Mouse (Mus musculus) neural tube, embryonic 11.5 days (tissue): ENCODE measurements around the gene Mid1. TPM values are rescaled to one million over a fixed set of nuclear protein-coding genes. Genes with fewer than 3 reads are reported as not detected.

ENCODE experiments used
- ATAC-seq: fragments of 200-750 bp; cut with Nextera tagmentation; 2 replicates; pipeline ENCODE4 v1.8.0; 2017; ENCODE audit warnings: moderate number of reproducible peaks, mild to moderate bottlenecking, moderate TSS enrichment, moderate library complexity; ENCODE audit not compliant: insufficient read depth, low FRiP score, low TSS enrichment
- DNase-seq: peaks from one replicate; pipeline ENCODE4 v3.0.0-alpha.2; 2015; ENCODE audit warnings: low spot score
- H3K27ac ChIP-seq: fragments of 300-500 bp; sonication (generic); 2 replicates; pipeline ENCODE4 v1.5.1; 2014; ENCODE audit warnings: low read depth, mild to moderate bottlenecking, low read length
- H3K27me3 ChIP-seq: fragments of 300-500 bp; sonication (generic); 2 replicates; pipeline ENCODE4 v1.6.1; 2014; ENCODE audit warnings: mild to moderate bottlenecking, low read length, mixed read lengths; ENCODE audit not compliant: control insufficient read depth, insufficient read depth
- H3K36me3 ChIP-seq: fragments of 300-500 bp; sonication (generic); 2 replicates; pipeline ENCODE4 v1.6.1; 2014; ENCODE audit warnings: mild to moderate bottlenecking, low read length, moderate library complexity, mixed read lengths; ENCODE audit not compliant: control insufficient read depth, insufficient read depth
- H3K4me1 ChIP-seq: fragments of 300-500 bp; sonication (generic); 2 replicates; pipeline ENCODE4 v1.6.1; 2014; ENCODE audit warnings: low read length, mixed read lengths; ENCODE audit not compliant: control insufficient read depth, insufficient read depth
- H3K4me2 ChIP-seq: fragments of 300-500 bp; sonication (generic); 2 replicates; pipeline ENCODE4 v1.6.1; 2014; ENCODE audit warnings: low read depth, mild to moderate bottlenecking, moderate library complexity
- H3K4me3 ChIP-seq: fragments of 300-500 bp; sonication (generic); 2 replicates; pipeline ENCODE4 v1.5.1; 2014; ENCODE audit warnings: low read depth, low read length
- H3K9ac ChIP-seq: fragments of 300-500 bp; sonication (generic); 2 replicates; pipeline ENCODE4 v1.6.1; 2014; ENCODE audit warnings: mild to moderate bottlenecking, low read length
- H3K9me3 ChIP-seq: fragments of 300-500 bp; sonication (generic); 2 replicates; pipeline ENCODE4 v1.6.1; 2016; ENCODE audit warnings: low read length; ENCODE audit not compliant: control insufficient read depth
- WGBS: fragments of 180-500 bp; shearing (Covaris S2); extraction: QIAGEN DNeasy Blood & Tissue Kit; methylation state at CpG from one replicate; pipeline ENCODE4 v1.1.7; 2014; 5-methylcytosine and 5-hydroxymethylcytosine counted together
- polyA plus RNA-seq: library from polyadenylated mRNA; unstranded; fragments of >200 nt; fragmentation: Nextera tagmentation; extraction: Ambion mirVana; gene quantifications from 2 replicates; pipeline ENCODE4 v1.2.1, GENCODE M21; 2014

Mid1 gene
- polyA plus RNA-seq, 1 experiment from 2014 or later, result 9.9 TPM

DNA sequence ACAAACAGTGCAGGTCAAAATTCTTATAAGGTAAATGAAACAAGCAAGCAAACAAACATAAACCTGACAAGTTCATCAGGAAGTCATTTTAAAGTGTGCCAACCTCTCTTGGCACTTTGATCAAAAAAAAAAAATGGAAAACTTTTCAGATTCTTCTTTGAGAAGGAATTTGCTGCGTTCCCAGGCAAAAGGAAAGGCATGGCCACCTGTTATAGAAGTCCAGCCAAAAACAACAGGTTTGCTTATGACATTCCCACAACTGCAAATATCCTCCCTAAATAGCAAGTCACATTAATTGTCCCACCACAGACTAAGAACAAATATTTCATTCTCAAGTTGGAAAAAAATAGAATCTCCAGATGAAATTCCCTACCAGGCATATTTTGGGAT lies 197.2 kb downstream of the Mid1 start:
- Histone ChIP-seq H3K4me3 (no peak overlapping the region), H3K9me3 (no peaks in the 10 kb centered on the region), H3K4me1 (no peaks in the 10 kb centered on the region), H3K27ac (no peak overlapping the region), H3K27me3 (peaks cover 11% of the 10 kb centered on the region; the same call in 1 of the 2 replicates), H3K9ac (no peak overlapping the region), H3K4me2 (no peak overlapping the region; the same call in 1 of the 2 replicates), H3K36me3 (no peaks in the 10 kb centered on the region)
- ATAC-seq, result no peak
- no peak for DNase-seq
- 71% methylated on average over 1 of the region's 1 CpGs for WGBS

DNA sequence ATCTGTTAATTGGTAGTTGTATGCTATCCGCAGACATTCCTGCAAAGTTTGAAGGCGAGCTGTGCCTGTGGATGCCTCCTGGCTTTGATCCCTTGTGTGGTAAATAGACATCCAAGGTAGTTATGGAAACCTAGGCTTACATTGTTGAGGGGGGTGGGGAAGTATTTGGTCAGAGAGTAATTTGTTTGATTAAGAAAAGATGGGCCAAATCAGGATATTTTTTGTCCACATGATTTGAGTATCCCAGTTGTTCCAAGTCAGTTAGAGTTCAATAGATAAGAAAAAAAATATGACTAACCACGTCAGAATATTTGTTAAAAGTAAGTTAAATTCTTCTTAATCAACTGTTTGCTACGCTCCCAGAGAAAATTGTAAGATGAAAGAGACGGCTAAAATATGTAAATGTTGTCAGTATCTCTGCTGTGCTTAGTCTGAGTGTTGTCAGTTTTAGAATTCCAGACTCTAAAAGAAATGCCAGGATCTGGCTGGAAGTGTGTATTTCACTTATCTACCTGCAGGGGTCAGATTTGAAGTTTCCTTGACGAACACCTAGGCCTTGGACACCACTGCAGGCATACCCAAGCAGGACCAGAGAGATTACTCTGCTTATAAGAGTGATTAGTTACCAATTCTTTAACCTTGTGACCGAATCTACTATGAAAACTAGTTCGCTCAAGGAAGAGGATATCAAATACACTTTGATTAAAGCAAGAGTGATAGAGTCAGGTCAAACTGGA lies 198.7 kb downstream of the Mid1 start:
- no peak overlapping the region for H3K27ac ChIP-seq
- H3K27me3 ChIP-seq, result peaks cover 11% of the 10 kb centered on the region; the same call in 1 of the 2 replicates
- ATAC-seq, result no peak
- no peak overlapping the region for H3K4me2 ChIP-seq
- 61% methylated on average over 8 of the region's 8 CpGs for WGBS
- DNase-seq, result no peak
- H3K36me3 ChIP-seq, result no peaks in the 10 kb centered on the region
- no peak overlapping the region for H3K9ac ChIP-seq
- no peaks in the 10 kb centered on the region for H3K4me1 ChIP-seq
- no peaks in the 10 kb centered on the region for H3K9me3 ChIP-seq
- H3K4me3 ChIP-seq, result no peak overlapping the region

DNA sequence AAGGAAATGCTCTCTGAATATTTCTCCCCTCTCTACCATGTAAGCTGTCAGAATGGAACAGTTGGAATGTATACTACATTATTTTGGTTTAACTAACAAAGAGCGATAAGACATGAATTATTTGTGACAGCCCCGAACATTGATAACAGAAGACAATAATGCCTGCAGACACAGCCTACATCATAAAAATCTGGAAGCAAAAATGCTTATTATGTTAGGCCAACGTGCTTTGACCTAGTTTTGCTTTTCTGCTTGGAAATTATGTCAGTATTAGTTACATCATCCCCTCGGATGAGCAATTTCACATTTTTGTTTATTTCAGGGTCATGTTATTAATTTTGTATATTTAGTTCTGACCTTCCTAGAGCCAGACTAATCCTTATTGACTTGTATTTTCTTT lies 205.5 kb downstream of the Mid1 start:
- H3K4me1 ChIP-seq, result no peaks in the 10 kb centered on the region
- no peak overlapping the region for H3K27ac ChIP-seq
- no peaks in the 10 kb centered on the region for H3K9me3 ChIP-seq
- no peak for DNase-seq
- WGBS, result 67% methylated on average over 4 of the region's 4 CpGs
- H3K9ac ChIP-seq, result no peak overlapping the region
- no peak overlapping the region for H3K4me2 ChIP-seq
- ATAC-seq, result no peak
- no peak overlapping the region for H3K4me3 ChIP-seq
- H3K27me3 ChIP-seq, result no peaks in the 10 kb centered on the region
- H3K36me3 ChIP-seq, result no peaks in the 10 kb centered on the region

GRCm38 (mm10) chrX:169892100-169892499 lies 207.1 kb downstream of the Mid1 start:
- H3K9ac ChIP-seq, result no peak overlapping the region
- H3K9me3 ChIP-seq, result no peaks in the 10 kb centered on the region
- H3K27ac ChIP-seq, result no peak overlapping the region
- no peak overlapping the region for H3K4me3 ChIP-seq
- DNase-seq, result no peak
- no peaks in the 10 kb centered on the region for H3K36me3 ChIP-seq
- no peak overlapping the region for H3K4me2 ChIP-seq
- no peaks in the 10 kb centered on the region for H3K27me3 ChIP-seq
- no peaks in the 10 kb centered on the region for H3K4me1 ChIP-seq
- ATAC-seq, result no peak

GRCm38 (mm10) chrX:169892631-169893030 lies 207.6 kb downstream of the Mid1 start:
- Histone ChIP-seq H3K27me3 (no peaks in the 10 kb centered on the region), H3K4me1 (no peaks in the 10 kb centered on the region), H3K9ac (no peak overlapping the region), H3K27ac (no peak overlapping the region), H3K4me3 (no peak overlapping the region), H3K36me3 (no peaks in the 10 kb centered on the region), H3K9me3 (no peaks in the 10 kb centered on the region), H3K4me2 (no peak overlapping the region)
- DNase-seq (no peak), ATAC-seq (no peak)
- WGBS, result 85% methylated on average over 2 of the region's 2 CpGs

GRCm38 (mm10) chrX:169899227-169899950 lies 214.4 kb downstream of the Mid1 start:
- ATAC-seq, result no peak; the same call in 1 of the 2 replicates
- no peak overlapping the region for H3K9ac ChIP-seq
- H3K9me3 ChIP-seq, result no peaks in the 10 kb centered on the region
- no peaks in the 10 kb centered on the region for H3K4me1 ChIP-seq
- H3K36me3 ChIP-seq, result no peaks in the 10 kb centered on the region
- WGBS, result 16% methylated on average over 3 of the region's 3 CpGs
- H3K27ac ChIP-seq, result no peak overlapping the region
- H3K27me3 ChIP-seq, result no peaks in the 10 kb centered on the region
- no peak for DNase-seq
- no peak overlapping the region for H3K4me3 ChIP-seq
- no peak overlapping the region for H3K4me2 ChIP-seq

GRCm38 (mm10) chrX:169902860-169903259 lies 217.9 kb downstream of the Mid1 start:
- Histone ChIP-seq H3K4me1 (no peaks in the 10 kb centered on the region), H3K27me3 (peaks cover 5% of the 10 kb centered on the region; the same call in 1 of the 2 replicates)
- DNase-seq, result no peak

GRCm38 (mm10) chrX:169903656-169904055 lies 218.7 kb downstream of the Mid1 start:
- DNase-seq (no peak), ATAC-seq (no peak)
- Histone ChIP-seq H3K9ac (no peak overlapping the region), H3K4me2 (no peak overlapping the region), H3K36me3 (no peaks in the 10 kb centered on the region), H3K4me3 (no peak overlapping the region), H3K27ac (no peak overlapping the region), H3K27me3 (peaks cover 6% of the 10 kb centered on the region; the same call in 1 of the 2 replicates), H3K4me1 (no peaks in the 10 kb centered on the region), H3K9me3 (no peaks in the 10 kb centered on the region)
- 63% methylated on average over 2 of the region's 2 CpGs for WGBS

More at GRCm38 (mm10) chrX:169902860-169903259, 217.9 kb downstream of the Mid1 start:
- H3K4me2 ChIP-seq, result no peak overlapping the region
- no peak for ATAC-seq
- H3K27ac ChIP-seq, result no peak overlapping the region
- H3K4me3 ChIP-seq, result no peak overlapping the region
- no peaks in the 10 kb centered on the region for H3K9me3 ChIP-seq
- H3K9ac ChIP-seq, result no peak overlapping the region
- no peaks in the 10 kb centered on the region for H3K36me3 ChIP-seq

DNA sequence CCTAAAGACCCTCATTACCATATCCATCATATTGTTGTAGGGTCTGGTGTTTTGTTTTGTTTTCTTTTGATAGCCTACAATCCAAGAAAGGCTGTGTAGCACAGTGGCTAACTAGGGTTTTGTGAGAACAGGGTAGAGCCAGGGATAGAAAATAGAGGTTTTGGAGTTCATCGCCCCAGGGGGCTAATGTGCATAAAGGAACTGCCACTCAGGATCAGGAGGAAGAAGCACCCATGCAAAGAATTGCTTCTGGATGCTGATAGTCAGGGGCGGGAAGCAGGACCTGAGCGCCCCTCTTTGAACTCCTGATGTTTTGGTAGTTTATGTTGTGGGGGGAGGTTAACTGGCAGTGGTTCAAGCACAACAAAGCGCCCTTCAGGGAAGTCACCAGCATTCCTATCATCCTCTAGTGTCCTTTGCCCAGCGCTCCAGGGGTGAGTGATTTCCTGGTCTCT lies 221.1 kb downstream of the Mid1 start:
- WGBS, result 11% methylated on average over 5 of the region's 5 CpGs
- ATAC-seq (peak; percentile 84), DNase-seq (peak; percentile 55)
- H3K4me3 ChIP-seq, result no peak overlapping the region
- no peaks in the 10 kb centered on the region for H3K4me1 ChIP-seq
- H3K36me3 ChIP-seq, result no peaks in the 10 kb centered on the region
- H3K9me3 ChIP-seq, result no peaks in the 10 kb centered on the region
- peaks cover 6% of the 10 kb centered on the region; the same call in 1 of the 2 replicates for H3K27me3 ChIP-seq
- H3K27ac ChIP-seq, result no peak overlapping the region
- H3K9ac ChIP-seq, result no peak overlapping the region
- no peak overlapping the region for H3K4me2 ChIP-seq
